Mouse (Mus musculus): ENCODE data around the gene Acot11. TPM values are rescaled to one million over a fixed set of nuclear protein-coding genes. Genes with fewer than 3 reads are reported as not detected.

The Acot11 gene
- polyA plus RNA-seq, 1 experiment = 1.4 TPM

DNA sequence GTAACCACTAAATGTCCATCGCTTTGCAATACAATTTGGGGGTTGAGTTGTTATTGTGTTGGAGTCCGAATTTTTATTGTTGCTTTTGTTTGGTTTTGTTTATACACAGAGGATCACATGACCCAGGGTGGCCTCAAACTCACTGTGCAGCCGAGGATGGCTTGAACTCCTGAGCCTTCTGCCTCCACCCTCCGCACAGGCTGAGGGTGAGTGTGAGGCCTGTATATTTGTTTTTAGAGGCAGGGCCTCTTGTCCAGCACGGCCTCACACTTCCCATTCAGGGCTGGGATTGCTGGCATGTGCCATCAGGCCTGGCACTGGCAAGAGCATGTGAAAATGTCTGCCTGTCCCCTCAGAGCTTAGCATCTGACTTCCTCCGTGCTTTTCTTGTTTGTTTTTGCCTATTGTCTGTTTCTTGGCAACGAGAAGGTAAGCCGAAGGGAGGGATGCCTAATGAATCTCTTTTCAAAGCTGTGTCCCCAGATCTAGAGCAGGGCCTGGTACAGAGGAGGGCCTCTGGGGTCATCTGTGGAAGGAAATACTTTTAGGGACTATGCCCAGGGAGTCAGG lies 99.6 kb downstream of the Acot11 start:
- Histone ChIP-seq H3K4me1 (peaks cover 44% of the 10 kb centered on the region), H3K4me3 (replicated peaks) (no peak overlapping the region), H3K36me3 (replicated peaks; ENCODE audit: low read length) (no peaks in the 10 kb centered on the region), H3K9me3 (no peaks in the 10 kb centered on the region), H3K27me3 (replicated peaks) (peaks cover 68% of the 10 kb centered on the region)
- no peak for TF ChIP-seq GATA1 (IDR thresholded peaks at IDR 0.05; ENCODE audit: borderline replicate concordance, low read length)
- TF ChIP-seq FLI1 (IDR thresholded peaks at IDR 0.05; ENCODE audit: low read length) = no peak

DNA sequence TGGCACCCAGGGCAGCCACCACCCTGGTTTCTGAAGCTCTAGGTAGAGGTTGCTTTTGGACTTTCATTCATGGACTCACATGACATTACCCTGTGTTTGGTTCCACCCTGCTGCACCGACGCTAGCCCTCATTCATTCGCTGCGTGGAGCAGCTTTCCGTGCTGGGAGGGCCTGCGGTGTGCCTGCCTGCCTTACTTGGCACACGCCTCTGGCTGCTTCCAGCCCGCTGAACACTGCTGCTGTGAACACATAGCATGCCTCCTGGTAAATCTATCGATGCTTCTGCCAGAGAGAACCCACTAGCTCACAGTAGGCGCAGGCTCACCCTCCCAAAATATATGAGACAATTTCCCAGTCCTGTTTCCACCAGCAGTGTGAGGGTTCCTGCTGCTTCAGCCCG lies 100.4 kb downstream of the Acot11 start:
- Histone ChIP-seq H3K36me3 (replicated peaks; ENCODE audit: low read length) (no peaks in the 10 kb centered on the region), H3K4me1 (peaks cover 48% of the 10 kb centered on the region), H3K4me3 (replicated peaks) (no peak overlapping the region), H3K27me3 (replicated peaks) (peaks cover 68% of the 10 kb centered on the region), H3K9me3 (no peaks in the 10 kb centered on the region)
- TF ChIP-seq FLI1 (IDR thresholded peaks at IDR 0.05; ENCODE audit: low read length) (no peak), GATA1 (IDR thresholded peaks at IDR 0.05; ENCODE audit: borderline replicate concordance, low read length) (no peak)

DNA sequence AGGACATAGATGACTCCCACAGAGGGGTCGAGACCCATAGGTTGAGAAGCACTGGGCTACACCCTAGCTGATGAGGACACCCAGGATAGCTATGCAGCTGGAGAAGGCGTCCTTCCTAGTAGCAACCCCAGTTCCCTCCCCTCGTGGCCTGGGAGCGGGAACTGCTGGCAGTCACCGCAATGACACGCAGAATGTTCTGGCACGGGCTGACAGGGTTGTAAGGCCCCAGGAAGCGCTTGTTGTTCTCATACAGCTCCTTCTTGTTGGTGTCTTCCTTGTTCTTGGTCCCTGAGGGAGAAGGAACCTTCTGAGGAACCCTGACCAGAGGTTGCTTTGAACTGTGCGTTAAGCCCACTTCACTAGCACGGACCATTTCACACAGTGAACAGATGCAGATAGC lies 100.8 kb downstream of the Acot11 start:
- TF ChIP-seq FLI1 (IDR thresholded peaks at IDR 0.05; ENCODE audit: low read length) (no peak), GATA1 (IDR thresholded peaks at IDR 0.05; ENCODE audit: borderline replicate concordance, low read length) (no peak)
- Histone ChIP-seq H3K4me1 (peaks cover 48% of the 10 kb centered on the region), H3K27me3 (replicated peaks) (peaks cover 67% of the 10 kb centered on the region), H3K36me3 (replicated peaks; ENCODE audit: low read length) (no peaks in the 10 kb centered on the region), H3K4me3 (replicated peaks) (no peak overlapping the region), H3K9me3 (no peaks in the 10 kb centered on the region)

DNA sequence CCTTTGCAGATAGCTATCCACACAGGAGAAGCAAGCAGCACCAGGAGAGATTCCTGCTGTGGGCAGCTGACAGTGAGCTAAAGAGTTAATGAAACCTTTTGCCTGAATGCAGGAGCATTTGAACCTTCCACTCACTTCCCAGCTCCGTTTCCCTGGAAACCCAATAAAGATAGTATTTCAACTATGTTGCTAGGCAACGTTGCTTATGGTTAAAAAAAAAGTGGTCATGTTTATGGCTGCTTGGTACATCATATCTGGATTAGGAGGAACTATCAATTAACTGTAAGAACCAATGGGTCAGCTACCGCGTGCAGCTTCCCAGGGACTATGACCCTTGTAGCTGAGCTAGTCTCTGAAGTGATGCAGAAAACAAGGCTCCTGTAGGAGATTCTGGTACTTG lies 104.0 kb downstream of the Acot11 start:
- TF ChIP-seq GATA1 (IDR thresholded peaks at IDR 0.05; ENCODE audit: borderline replicate concordance, low read length) (no peak), FLI1 (IDR thresholded peaks at IDR 0.05; ENCODE audit: low read length) (no peak)
- Histone ChIP-seq H3K4me1 (peaks cover 35% of the 10 kb centered on the region), H3K9me3 (no peaks in the 10 kb centered on the region), H3K36me3 (replicated peaks; ENCODE audit: low read length) (no peaks in the 10 kb centered on the region), H3K27me3 (replicated peaks) (peaks cover 75% of the 10 kb centered on the region), H3K4me3 (replicated peaks) (no peak overlapping the region)

DNA sequence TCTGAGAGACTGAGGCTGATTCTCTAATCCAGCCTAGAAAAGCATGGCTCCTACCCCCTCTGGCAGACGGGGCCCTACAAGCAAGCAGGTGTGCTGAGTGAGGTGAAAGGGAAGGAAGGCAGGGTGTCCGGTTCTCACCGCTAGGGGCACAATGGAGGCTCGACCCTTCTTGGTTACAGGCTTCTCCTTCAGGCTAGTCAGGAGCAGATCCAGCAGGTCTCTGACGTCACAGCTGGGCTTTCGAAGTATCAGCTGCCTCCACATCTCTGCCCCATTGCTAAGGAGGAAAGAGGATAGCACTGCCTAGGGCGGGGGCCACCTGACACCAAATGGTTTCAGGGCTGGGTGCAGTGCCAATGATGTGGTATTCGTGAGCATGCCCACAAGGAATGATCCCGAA lies 104.8 kb downstream of the Acot11 start:
- H3K4me1 ChIP-seq = peaks cover 32% of the 10 kb centered on the region
- TF ChIP-seq FLI1 (IDR thresholded peaks at IDR 0.05; ENCODE audit: low read length) (no peak), GATA1 (IDR thresholded peaks at IDR 0.05; ENCODE audit: borderline replicate concordance, low read length) (no peak)
- H3K9me3 ChIP-seq = no peaks in the 10 kb centered on the region
- peaks cover 77% of the 10 kb centered on the region for H3K27me3 ChIP-seq (replicated peaks)
- H3K4me3 ChIP-seq (replicated peaks) = no peak overlapping the region
- no peaks in the 10 kb centered on the region for H3K36me3 ChIP-seq (replicated peaks; ENCODE audit: low read length)

Other genes starting within 250 kb of the Acot11 start
- 125 TPM in 2 replicates for gene Dhcr24, start 244.0 kb downstream of the Acot11 start, polyA plus RNA-seq (2012; ENCODE audit: insufficient read depth, low replicate concordance)
- not detected in 2 replicates for gene Lexm, start 187.8 kb downstream of the Acot11 start, polyA plus RNA-seq (2012; ENCODE audit: insufficient read depth, low replicate concordance)
- not detected in 2 replicates for gene Ttc22, start 182.6 kb downstream of the Acot11 start, polyA plus RNA-seq (2012; ENCODE audit: insufficient read depth, low replicate concordance)
- gene Pars2, start 153.9 kb downstream of the Acot11 start, polyA plus RNA-seq (2012; ENCODE audit: insufficient read depth, low replicate concordance) = 2.3 TPM in 1 of 2 replicates, not detected in the other
- 4.3 and 5.9 TPM in 2 replicates for gene Ttc4, start 126.1 kb downstream of the Acot11 start, polyA plus RNA-seq (2012; ENCODE audit: insufficient read depth, low replicate concordance)
- gene Mroh7, start 74.1 kb downstream of the Acot11 start, polyA plus RNA-seq (2012; ENCODE audit: insufficient read depth, low replicate concordance) = not detected in 2 replicates
- gene Fam151a, start 71.1 kb downstream of the Acot11 start, polyA plus RNA-seq (2012; ENCODE audit: insufficient read depth, low replicate concordance) = not detected in 2 replicates
- 179 and 200 TPM in 2 replicates for gene Ssbp3, start 105.7 kb upstream of the Acot11 start, polyA plus RNA-seq (2012; ENCODE audit: insufficient read depth, low replicate concordance)

Data from megakaryocyte, embryonic 14.5 days (primary cell).